In genomic region chr11:97807626-97808025, GRCm38 (mm10) we compare ENCODE assay signal across 10 mouse cellular contexts. TPM values are rescaled to one million over a fixed set of nuclear protein-coding genes. Genes with fewer than 3 reads are reported as not detected.
DNase-seq lines count a peak whose midpoint lies in the region; ATAC-seq and TF ChIP-seq lines count a peak whose summit lies in the region.
"Had no signal": no experiment of that assay in that cellular context is flagged by ENCODE, and none has a peak within 500 bp of the region (broad histone marks: within the 10 kb centered on the region; RNA-seq: fewer than 3 reads in every experiment).

No protein-coding gene starts in this region.

- ATAC-seq in midbrain, embryonic 15.5 days (replicated peaks) = no peak
- ATAC-seq in midbrain, postnatal 0 days (ENCODE audit: low FRiP score) = no peak
- ATAC-seq in intestine, embryonic 14.5 days (replicated peaks; ENCODE audit: low FRiP score, low TSS enrichment, low read depth) = no peak
- ATAC-seq in stomach, embryonic 15.5 days (ENCODE audit: insufficient read depth, low FRiP score, low read depth) = no peak

- peak; percentile 51 to 70 for DNase-seq in cerebellum, postnatal 14 days
- DNase-seq in cerebellum, adult 18-20 months = no peak
- DNase-seq in midbrain, postnatal 0 days (ENCODE audit: low spot score) = no peak
- no peak for DNase-seq in intestine, embryonic 14.5 days (ENCODE audit: low spot score)
- no peak for DNase-seq in urinary bladder, postnatal 10 days (ENCODE audit: low spot score)
- no peak for DNase-seq in frontal cortex, postnatal 25 days (ENCODE audit: low spot score in 2 of 2)

- H3K4me2 ChIP-seq in midbrain, embryonic 15.5 days = no peak overlapping the region
- H3K4me2 ChIP-seq in midbrain, postnatal 0 days (ENCODE audit: low read depth, low read length, poor library complexity, severe bottlenecking) = no peak overlapping the region
- H3K4me2 ChIP-seq in intestine, embryonic 14.5 days (ENCODE audit: low read length) = peak overlapping the region; percentile 25; the same call in 1 of the 2 replicates
- no peak overlapping the region for H3K4me2 ChIP-seq in stomach, embryonic 15.5 days

- H3K27me3 ChIP-seq in midbrain, embryonic 15.5 days (replicated peaks) = no peaks in the 10 kb centered on the region
- no peaks in the 10 kb centered on the region for H3K27me3 ChIP-seq in midbrain, postnatal 0 days (ENCODE audit: insufficient read depth, low read length)
- no peaks in the 10 kb centered on the region for H3K27me3 ChIP-seq in intestine, embryonic 14.5 days (replicated peaks; ENCODE audit: control insufficient read depth, insufficient read depth, low read length)
- H3K27me3 ChIP-seq in stomach, embryonic 15.5 days (replicated peaks) = no peaks in the 10 kb centered on the region

- WGBS in midbrain, embryonic 15.5 days = 66% methylated on average over 6 of the region's 6 CpGs
- WGBS in midbrain, postnatal 0 days = 59% methylated on average over 6 of the region's 6 CpGs
- WGBS in intestine, embryonic 14.5 days = 20% methylated on average over 6 of the region's 6 CpGs
- WGBS in stomach, embryonic 15.5 days = 25% methylated on average over 6 of the region's 6 CpGs

- peaks cover 14% of the 10 kb centered on the region for H3K36me3 ChIP-seq in midbrain, embryonic 15.5 days (replicated peaks)
- H3K36me3 ChIP-seq in midbrain, postnatal 0 days (ENCODE audit: insufficient read depth, low read length) = peaks cover 13% of the 10 kb centered on the region
- H3K36me3 ChIP-seq in intestine, embryonic 14.5 days (ENCODE audit: control insufficient read depth, insufficient read depth, low read length) = peaks cover 37% of the 10 kb centered on the region
- H3K36me3 ChIP-seq in stomach, embryonic 15.5 days = peaks cover 4% of the 10 kb centered on the region; the same call in 1 of the 2 replicates

- no peaks in the 10 kb centered on the region for H3K9me3 ChIP-seq in midbrain, embryonic 15.5 days
- H3K9me3 ChIP-seq in midbrain, postnatal 0 days (ENCODE audit: low read length) = no peaks in the 10 kb centered on the region
- H3K9me3 ChIP-seq in intestine, embryonic 14.5 days (ENCODE audit: control insufficient read depth, low read length) = no peaks in the 10 kb centered on the region
- H3K9me3 ChIP-seq in stomach, embryonic 15.5 days = no peaks in the 10 kb centered on the region

- TF ChIP-seq CTCF in midbrain, postnatal 0 days (IDR thresholded peaks at IDR 0.05) = no peak

- H3K9ac ChIP-seq in midbrain, embryonic 15.5 days = no peak overlapping the region
- no peak overlapping the region for H3K9ac ChIP-seq in midbrain, postnatal 0 days (replicated peaks; ENCODE audit: low read length, poor library complexity, severe bottlenecking)
- H3K9ac ChIP-seq in intestine, embryonic 14.5 days (ENCODE audit: low read length) = no peak overlapping the region
- no peak overlapping the region for H3K9ac ChIP-seq in stomach, embryonic 15.5 days

- peaks cover 87% of the 10 kb centered on the region for H3K4me1 ChIP-seq in midbrain, embryonic 15.5 days
- peaks cover 38% of the 10 kb centered on the region for H3K4me1 ChIP-seq in midbrain, postnatal 0 days (ENCODE audit: insufficient read depth, low read length)
- H3K4me1 ChIP-seq in intestine, embryonic 14.5 days (replicated peaks; ENCODE audit: control insufficient read depth, insufficient read depth, low read length) = peaks cover 94% of the 10 kb centered on the region
- peaks cover 80% of the 10 kb centered on the region for H3K4me1 ChIP-seq in stomach, embryonic 15.5 days

- H3K27ac ChIP-seq in midbrain, embryonic 15.5 days = peak overlapping the region; percentile 39; the same call in 1 of the 2 replicates
- no peak overlapping the region for H3K27ac ChIP-seq in midbrain, postnatal 0 days (ENCODE audit: low read depth, low read length)
- H3K27ac ChIP-seq in intestine, embryonic 14.5 days (ENCODE audit: low read depth) = peak overlapping the region; percentile 78
- H3K27ac ChIP-seq in stomach, embryonic 15.5 days = peak overlapping the region; percentile 69

- H3K4me3 ChIP-seq in midbrain, embryonic 15.5 days = no peak overlapping the region
- H3K4me3 ChIP-seq in midbrain, postnatal 0 days (ENCODE audit: low read depth, low read length) = no peak overlapping the region
- no peak overlapping the region for H3K4me3 ChIP-seq in intestine, embryonic 14.5 days (ENCODE audit: low read depth, low read length)
- H3K4me3 ChIP-seq in stomach, embryonic 15.5 days (replicated peaks) = no peak overlapping the region

RNA-seq across cellular contexts. Expression of gene Lasp1, which starts 8.8 kb away (rescaled TPM):
- 198 and 199 TPM in 2 replicates for polyA plus RNA-seq in midbrain, embryonic 15.5 days (2015; fragmentation: Nextera tagmentation; extraction: Ambion mirVana)
- 206 and 216 TPM in 2 replicates for total RNA-seq in midbrain, postnatal 0 days (2014; rRNA removed)
- 174 and 179 TPM in 2 replicates for polyA plus RNA-seq in midbrain, postnatal 0 days (2015; fragmentation: Nextera tagmentation; extraction: Ambion mirVana)
- polyA plus RNA-seq in intestine, embryonic 14.5 days (2014; fragmentation: Nextera tagmentation; extraction: Ambion mirVana) = 85.1 and 88.6 TPM in 2 replicates
- polyA plus RNA-seq in stomach, embryonic 15.5 days (2015; fragmentation: Nextera tagmentation; extraction: Ambion mirVana) = 112 and 122 TPM in 2 replicates

RNA-seq across cellular contexts. Expression of gene Rpl23, which starts 25.4 kb away (rescaled TPM):
- 259 and 277 TPM in 2 replicates for polyA plus RNA-seq in midbrain, embryonic 15.5 days (2015; fragmentation: Nextera tagmentation; extraction: Ambion mirVana)
- 177 and 224 TPM in 2 replicates for total RNA-seq in midbrain, postnatal 0 days (2014; rRNA removed)
- polyA plus RNA-seq in midbrain, postnatal 0 days (2015; fragmentation: Nextera tagmentation; extraction: Ambion mirVana) = 308 and 329 TPM in 2 replicates
- polyA plus RNA-seq in intestine, embryonic 14.5 days (2014; fragmentation: Nextera tagmentation; extraction: Ambion mirVana) = 752 and 786 TPM in 2 replicates
- 502 and 526 TPM in 2 replicates for polyA plus RNA-seq in stomach, embryonic 15.5 days (2015; fragmentation: Nextera tagmentation; extraction: Ambion mirVana)

RNA-seq across cellular contexts. Expression of gene 1700001P01Rik, which starts 31.9 kb away (rescaled TPM):
- polyA plus RNA-seq in midbrain, embryonic 15.5 days (2015; fragmentation: Nextera tagmentation; extraction: Ambion mirVana) = 0.50 and 1.1 TPM in 2 replicates
- total RNA-seq in midbrain, postnatal 0 days (2014; rRNA removed) = not detected in 2 replicates
- 0.29 TPM in 1 of 2 replicates, not detected in the other for polyA plus RNA-seq in midbrain, postnatal 0 days (2015; fragmentation: Nextera tagmentation; extraction: Ambion mirVana)
- 0.31 TPM in 2 replicates for polyA plus RNA-seq in intestine, embryonic 14.5 days (2014; fragmentation: Nextera tagmentation; extraction: Ambion mirVana)
- 0.37 and 0.60 TPM in 2 replicates for polyA plus RNA-seq in stomach, embryonic 15.5 days (2015; fragmentation: Nextera tagmentation; extraction: Ambion mirVana)
- total RNA-seq: heart, postnatal 36 days had no signal
- polyA plus RNA-seq: thymus, postnatal 0 days had no signal

RNA-seq across cellular contexts. Expression of gene B230217C12Rik, which starts 33.0 kb away (rescaled TPM):
- polyA plus RNA-seq in midbrain, embryonic 15.5 days (2015; fragmentation: Nextera tagmentation; extraction: Ambion mirVana) = 33.3 and 33.8 TPM in 2 replicates
- 37.7 and 43.6 TPM in 2 replicates for total RNA-seq in midbrain, postnatal 0 days (2014; rRNA removed)
- 38.2 and 41.8 TPM in 2 replicates for polyA plus RNA-seq in midbrain, postnatal 0 days (2015; fragmentation: Nextera tagmentation; extraction: Ambion mirVana)
- 8.1 and 9.5 TPM in 2 replicates for polyA plus RNA-seq in intestine, embryonic 14.5 days (2014; fragmentation: Nextera tagmentation; extraction: Ambion mirVana)
- polyA plus RNA-seq in stomach, embryonic 15.5 days (2015; fragmentation: Nextera tagmentation; extraction: Ambion mirVana) = 4.0 and 5.7 TPM in 2 replicates

RNA-seq across cellular contexts. Expression of gene Cwc25, which starts 41.3 kb away (rescaled TPM):
- 16.2 and 17.6 TPM in 2 replicates for polyA plus RNA-seq in midbrain, embryonic 15.5 days (2015; fragmentation: Nextera tagmentation; extraction: Ambion mirVana)
- 11.8 and 16.0 TPM in 2 replicates for total RNA-seq in midbrain, postnatal 0 days (2014; rRNA removed)
- 12.0 TPM in 2 replicates for polyA plus RNA-seq in midbrain, postnatal 0 days (2015; fragmentation: Nextera tagmentation; extraction: Ambion mirVana)
- 10.5 and 11.8 TPM in 2 replicates for polyA plus RNA-seq in intestine, embryonic 14.5 days (2014; fragmentation: Nextera tagmentation; extraction: Ambion mirVana)
- 14.8 and 16.8 TPM in 2 replicates for polyA plus RNA-seq in stomach, embryonic 15.5 days (2015; fragmentation: Nextera tagmentation; extraction: Ambion mirVana)

Comparison
In these comparisons a context has a peak if more than half of its experiments do, and no peak if none do; other contexts are left out.
1. DNase-seq: peak in cerebellum, postnatal 14 days (2 of 2); none in cerebellum, adult 18-20 months (0 of 2), midbrain, postnatal 0 days (single experiment), intestine, embryonic 14.5 days (single experiment), urinary bladder, postnatal 10 days (single experiment) and frontal cortex, postnatal 25 days (0 of 2).